Mouse (Mus musculus): Measurements from ENCODE around the gene Myrf.
A peak's percentile ranks its signal among the peaks of the same experiment; 100 is the strongest.

The Myrf gene

GRCm38 (mm10) chr19:10213796-10214471 is 26.6 kb downstream of the Myrf start:
- no peak for DNase-seq (ENCODE audit: low spot score in 2 of 2)

DNA sequence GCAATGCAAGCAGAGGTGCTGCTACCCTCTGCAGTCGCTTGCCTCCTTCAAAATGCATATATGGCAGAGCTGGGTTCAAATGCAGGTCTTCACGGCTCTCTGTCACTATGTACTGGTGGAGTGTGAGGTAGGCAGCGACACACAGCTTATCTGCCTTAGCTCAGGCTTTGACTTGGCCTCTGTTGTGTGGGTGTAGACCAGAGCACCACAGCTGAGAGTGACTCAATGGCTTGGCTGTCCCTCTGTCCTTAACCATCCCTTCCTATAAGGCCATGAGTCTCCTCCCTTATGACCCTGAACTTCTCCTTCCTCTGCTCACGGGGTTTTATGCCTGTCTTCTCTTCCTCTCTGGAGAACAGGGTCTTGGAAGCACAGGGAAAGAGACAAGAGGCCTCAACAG is 29.7 kb downstream of the Myrf start:
- no peak for DNase-seq (ENCODE audit: low spot score in 2 of 2)

DNA sequence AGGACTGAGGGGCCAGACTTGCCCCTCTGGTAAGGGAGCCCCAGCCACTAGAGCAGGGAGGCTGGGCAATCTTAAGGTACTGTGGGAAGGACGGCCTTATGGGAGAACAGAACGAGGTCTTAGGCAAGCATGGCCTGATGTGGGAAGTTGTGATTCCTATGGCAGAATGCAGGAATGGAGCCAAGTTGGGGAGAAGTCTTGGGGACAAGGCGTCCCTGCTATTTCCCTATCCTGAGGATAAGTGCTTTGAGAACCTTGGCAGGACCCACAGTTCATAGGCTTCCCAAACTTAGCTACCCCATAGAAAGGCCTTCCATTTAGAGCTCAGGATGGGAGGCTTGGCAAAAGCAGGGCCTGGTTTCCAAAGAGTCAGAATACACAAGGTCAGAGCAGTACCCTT is 31.7 kb downstream of the Myrf start:
- DNase-seq (ENCODE audit: low spot score in 2 of 2): no peak

DNA sequence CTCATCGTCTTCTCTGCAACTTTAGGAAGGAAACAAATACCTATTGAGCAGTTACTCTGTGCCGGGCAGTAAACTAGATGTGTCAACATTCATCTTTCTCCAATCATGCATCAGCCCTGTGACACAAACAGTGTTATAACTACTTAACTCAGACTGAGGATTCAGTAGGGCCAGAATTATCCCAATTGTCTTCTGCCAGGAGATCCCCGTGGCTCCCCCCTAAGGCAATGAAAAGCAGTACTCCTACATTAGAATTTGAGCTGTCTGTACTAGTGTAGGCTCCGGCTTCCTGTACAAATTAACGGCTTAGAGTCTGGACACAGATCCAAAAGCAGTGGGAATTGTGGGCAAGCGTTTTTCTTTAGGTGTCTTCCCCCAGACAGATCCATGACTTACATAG is 35.5 kb downstream of the Myrf start:
- no peak for DNase-seq (ENCODE audit: low spot score in 2 of 2)

- peak; percentile 44 to 70 for DNase-seq (ENCODE audit: low spot score in 2 of 2)
Observed at GRCm38 (mm10) chr19:10204616-10205001, 35.9 kb downstream of the Myrf start.

DNA sequence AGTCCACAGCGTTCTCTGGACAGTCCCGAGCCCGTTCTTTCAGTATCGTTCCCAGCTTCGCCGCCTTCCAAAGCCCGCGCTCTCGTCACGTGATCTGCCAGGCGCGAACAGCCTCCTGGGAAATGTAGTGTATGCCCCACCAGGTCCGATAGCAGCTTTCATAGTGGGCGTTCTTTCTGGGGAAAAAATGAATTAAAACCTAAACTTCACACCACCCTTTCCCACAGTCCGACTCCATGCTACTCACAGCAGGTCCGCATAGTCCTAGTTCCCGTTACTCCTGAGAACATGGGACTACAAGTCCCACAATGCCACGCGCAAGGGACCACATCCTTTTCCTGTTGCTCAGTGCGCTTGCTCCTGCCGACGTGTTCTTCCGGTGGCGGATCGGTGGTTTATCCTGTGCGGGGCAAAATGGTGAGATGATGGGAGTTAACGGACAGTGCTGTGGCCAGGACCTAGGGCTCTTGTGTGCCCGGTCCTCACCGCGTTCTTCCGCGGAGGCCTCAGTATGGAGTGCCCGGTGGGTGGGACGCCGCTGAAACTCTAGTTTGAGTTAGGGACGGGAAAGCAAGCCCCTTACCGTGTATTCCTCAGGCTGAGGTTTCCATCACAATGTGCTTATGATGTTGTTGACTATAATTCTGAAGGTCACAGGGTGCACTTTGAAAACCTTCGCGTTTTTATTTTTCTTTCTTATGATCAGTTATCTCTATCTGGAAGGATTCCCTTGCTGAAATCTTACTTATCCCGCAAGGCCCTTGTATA is 36.5 kb downstream of the Myrf start, which contains the start of the genes Tmem258 and Fen1:
TSS of gene Tmem258 (plus strand) at position 167 of the 768 bp plus-strand sequence.
TSS of gene Fen1 (minus strand) at position 322 of the 768 bp plus-strand sequence.
- peak; percentile 90 to 96 for DNase-seq (ENCODE audit: low spot score in 2 of 2)

DNA sequence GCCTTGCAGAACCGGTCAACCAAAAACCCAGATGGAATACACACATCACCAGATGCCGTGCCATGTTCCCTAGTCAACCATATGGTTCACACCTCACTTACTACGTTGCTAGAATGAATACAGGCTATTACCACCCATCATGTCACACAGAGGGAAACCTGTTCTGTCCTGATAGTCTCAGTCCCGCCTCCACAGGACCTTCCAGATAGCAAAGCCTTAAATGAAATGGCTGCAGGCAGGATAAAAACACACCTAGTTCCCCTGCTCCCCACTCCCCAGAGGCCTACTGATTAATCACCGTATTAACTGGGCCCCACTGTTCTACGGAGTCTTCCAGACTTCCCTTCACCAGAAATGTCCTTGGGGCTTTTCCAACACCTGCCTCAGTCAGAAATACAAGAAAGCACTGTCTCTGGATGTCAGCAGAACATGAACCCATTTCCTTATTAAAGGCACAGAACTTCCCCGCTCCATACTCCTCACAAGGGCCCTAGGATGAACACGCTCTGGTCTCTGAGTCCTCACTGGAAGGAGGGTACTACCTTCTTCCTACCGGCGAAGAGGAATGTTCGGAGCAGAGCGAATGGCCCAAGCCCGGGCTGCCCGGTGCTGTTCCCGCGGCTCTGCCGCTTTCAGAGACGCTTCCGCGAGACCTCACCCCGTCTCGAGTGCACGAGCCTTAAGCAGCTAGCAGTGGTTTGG is 37.3 kb downstream of the Myrf start:
- DNase-seq (ENCODE audit: low spot score in 2 of 2): peak; percentile 54 to 67

- peak; percentile 81 to 94 for DNase-seq (ENCODE audit: low spot score in 2 of 2)
Observed at GRCm38 (mm10) chr19:10198723-10199122, 41.8 kb downstream of the Myrf start.

- no peak for DNase-seq (ENCODE audit: low spot score in 2 of 2)
Observed at GRCm38 (mm10) chr19:10198286-10198685, 42.3 kb downstream of the Myrf start.

- no peak for DNase-seq (ENCODE audit: low spot score in 2 of 2)
Observed at GRCm38 (mm10) chr19:10197130-10197529, 43.4 kb downstream of the Myrf start.

DNA sequence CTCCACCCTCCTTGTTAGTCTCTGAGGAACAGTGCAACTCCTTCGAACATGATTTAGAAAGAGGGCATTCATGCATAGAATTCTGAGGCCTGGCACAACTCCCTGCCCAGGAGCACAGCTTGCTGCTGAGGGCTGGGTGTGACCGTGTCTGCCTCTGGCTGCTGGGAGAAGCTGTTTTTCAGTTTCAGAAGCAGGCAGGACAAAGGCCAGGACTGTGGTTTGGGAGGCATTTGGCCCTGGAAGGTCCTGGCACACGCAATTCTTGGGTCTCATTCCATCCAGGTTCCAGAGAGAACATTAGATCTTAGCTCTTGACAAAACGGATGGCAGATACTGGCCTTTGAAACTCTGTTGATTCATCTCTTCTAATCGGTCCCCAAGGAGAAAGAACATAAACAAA is 45.3 kb downstream of the Myrf start:
- no peak for DNase-seq (ENCODE audit: low spot score in 2 of 2)

- DNase-seq (ENCODE audit: low spot score in 2 of 2): no peak
Observed at GRCm38 (mm10) chr19:10194337-10194736, 46.2 kb downstream of the Myrf start.

GRCm38 (mm10) chr19:10191326-10191725 is 49.2 kb downstream of the Myrf start:
- peak in 1 of 2 experiments; percentile 36 for DNase-seq (ENCODE audit: low spot score in 2 of 2)

DNA sequence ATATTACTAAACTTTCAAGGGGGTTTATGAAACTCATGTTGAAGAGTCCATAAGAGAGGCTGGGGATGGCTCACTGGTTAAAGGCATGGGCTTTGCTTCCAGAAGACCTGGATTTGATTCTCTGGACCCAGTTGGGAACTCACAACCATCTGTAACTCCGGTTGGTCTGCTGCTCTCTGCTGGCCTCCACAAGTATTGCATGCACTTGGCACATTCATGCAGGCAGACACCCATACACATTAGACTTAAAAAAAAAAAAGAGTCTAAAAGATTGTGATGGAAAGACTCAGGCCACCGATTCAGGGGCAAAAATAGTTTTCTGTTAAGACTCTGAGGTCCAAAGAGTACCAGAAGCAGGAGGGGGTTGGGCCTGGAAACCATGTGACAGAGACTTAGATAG is 49.8 kb downstream of the Myrf start:
- peak; percentile 75 to 89 for DNase-seq (ENCODE audit: low spot score in 2 of 2)

GRCm38 (mm10) chr19:10189940-10190339 is 50.6 kb downstream of the Myrf start:
- DNase-seq (ENCODE audit: low spot score in 2 of 2): no peak

GRCm38 (mm10) chr19:10189022-10189421 is 51.5 kb downstream of the Myrf start:
- DNase-seq (ENCODE audit: low spot score in 2 of 2): no peak

DNA sequence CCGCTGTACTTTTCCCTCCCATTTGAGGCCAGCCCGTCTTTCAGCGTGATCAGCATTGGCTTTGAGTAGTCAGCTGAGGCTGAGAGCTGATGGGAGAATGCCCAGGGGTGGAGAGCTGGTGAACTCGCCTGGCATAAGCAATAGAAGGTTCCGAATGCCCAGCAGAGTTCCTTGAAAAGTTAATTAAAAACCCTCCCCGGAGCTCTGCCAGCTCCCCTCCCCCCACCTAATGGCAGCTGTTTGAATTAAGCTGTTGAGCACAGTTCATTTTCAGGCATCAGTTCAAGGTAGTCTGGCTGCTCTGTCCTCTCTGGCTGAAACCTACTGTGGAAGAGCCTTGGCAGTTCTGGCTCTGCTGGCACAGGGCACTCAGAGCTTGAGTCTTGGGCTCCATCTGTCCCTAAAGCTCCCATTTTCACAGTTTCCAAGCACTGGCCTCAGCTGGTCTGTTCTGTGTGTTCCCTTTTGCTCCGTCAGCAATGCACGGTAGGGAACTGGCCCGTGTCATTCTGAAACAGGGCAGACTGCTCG is 52.2 kb downstream of the Myrf start:
- no peak for DNase-seq (ENCODE audit: low spot score in 2 of 2)

- no peak for DNase-seq (ENCODE audit: low spot score in 2 of 2)
Observed at GRCm38 (mm10) chr19:10186569-10186968, 54.0 kb downstream of the Myrf start.

- DNase-seq (ENCODE audit: low spot score in 2 of 2): no peak
Observed at GRCm38 (mm10) chr19:10185876-10186275, 54.7 kb downstream of the Myrf start.

GRCm38 (mm10) chr19:10184096-10184495 is 56.5 kb downstream of the Myrf start:
- DNase-seq (ENCODE audit: low spot score in 2 of 2): no peak

DNA sequence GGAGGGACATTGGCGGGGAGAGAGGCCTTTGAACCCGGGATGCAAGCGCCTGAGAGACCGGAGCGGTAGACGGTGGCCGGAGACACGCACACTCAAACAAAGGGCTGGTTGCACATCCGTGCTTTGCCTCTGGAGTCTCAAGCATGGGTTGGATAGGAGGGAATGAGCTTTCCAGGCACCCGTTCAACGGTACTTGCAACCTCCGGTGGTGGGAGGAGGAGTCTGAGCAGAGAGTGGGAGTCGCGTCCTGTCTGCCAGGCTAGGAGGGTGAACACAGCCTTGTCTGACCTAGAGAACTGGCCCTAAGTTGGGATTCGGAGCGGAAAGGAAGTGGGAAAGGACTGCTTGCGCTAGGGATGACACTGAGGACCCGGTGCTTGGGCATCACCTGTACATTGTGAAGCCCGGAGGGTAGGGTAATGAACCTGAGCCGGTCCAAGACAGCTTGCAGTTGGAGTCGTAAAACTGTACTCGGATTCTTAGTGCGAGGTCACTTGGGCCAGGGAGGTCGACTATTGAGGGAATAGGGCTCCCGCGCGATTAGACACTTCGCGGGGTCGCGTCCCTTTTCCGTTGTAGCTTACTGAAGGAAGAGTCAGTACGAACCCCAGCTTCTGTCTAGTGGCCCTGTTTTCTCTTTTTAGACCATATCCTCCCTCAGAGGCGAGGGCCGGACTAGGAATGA is 57.1 kb downstream of the Myrf start:
- peak; percentile 63 to 78 for DNase-seq (ENCODE audit: low spot score in 2 of 2)
